Mouse (Mus musculus): ENCODE measurements at regions not wholly inside any gene's neighbourhood (a gene's known extent, or its start where the extent isn't known, plus 50 kb on each side); places are given as distances from the start of the nearest gene placed in this dataset.
A peak's percentile ranks its signal among the peaks of the same experiment; 100 is the strongest.
"Not testable (repeated sequence)": the region's sequence is repeated elsewhere in the genome, so short reads cannot be mapped to it uniquely, and the experiment has no call there.

DNA sequence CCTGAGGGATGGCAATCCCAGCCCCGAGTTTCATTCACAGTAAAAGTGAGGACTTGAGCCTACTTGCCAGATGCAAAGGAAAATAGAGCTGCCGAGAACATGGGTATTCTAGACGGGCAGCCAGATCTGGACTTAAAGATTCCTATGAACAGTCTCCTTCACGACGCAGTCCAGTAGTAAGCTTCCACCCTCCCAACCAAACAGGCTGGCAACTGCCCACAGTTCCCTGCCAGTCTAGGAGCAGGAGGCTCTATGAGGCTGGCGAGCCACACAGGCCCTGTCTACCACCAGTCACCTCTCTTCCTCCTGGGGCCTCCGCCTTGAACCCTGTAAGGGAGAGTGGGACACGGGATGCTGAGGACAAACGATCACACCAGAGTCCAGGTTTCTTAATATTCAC lies 153.5 kb upstream of the Snrpn start:
- DNase-seq (ENCODE audit: low read depth, low spot score), result no peak

GRCm38 (mm10) chr7:60244187-60244866 lies 104.3 kb upstream of the Snrpn start:
- DNase-seq (ENCODE audit: low read depth, low spot score), result peak; percentile 5

DNA sequence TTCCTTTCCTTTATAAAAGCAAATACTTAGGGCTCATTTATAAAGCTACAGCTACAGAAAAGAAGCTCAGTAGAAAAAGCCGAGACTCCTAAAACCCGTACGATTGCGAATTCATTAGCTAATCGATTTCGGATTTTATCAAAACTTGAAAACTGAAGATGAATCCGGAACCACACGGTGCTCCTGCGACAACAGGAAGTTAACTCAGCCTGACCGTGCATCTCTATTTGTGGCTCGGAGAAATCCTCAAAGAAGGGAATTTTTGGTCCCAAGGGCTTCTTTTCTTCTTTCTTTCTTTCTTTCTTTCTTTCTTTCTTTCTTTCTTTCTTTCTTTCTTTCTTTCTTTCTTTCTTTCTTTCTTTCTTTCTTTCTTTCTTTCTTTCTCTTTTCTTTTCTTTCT lies 103.7 kb upstream of the Snrpn start:
- peak; percentile 0 for DNase-seq (ENCODE audit: low read depth, low spot score)

GRCm38 (mm10) chr7:60238595-60239195 lies 98.7 kb upstream of the Snrpn start:
- not testable (repeated sequence) for DNase-seq (ENCODE audit: low read depth, low spot score)

DNA sequence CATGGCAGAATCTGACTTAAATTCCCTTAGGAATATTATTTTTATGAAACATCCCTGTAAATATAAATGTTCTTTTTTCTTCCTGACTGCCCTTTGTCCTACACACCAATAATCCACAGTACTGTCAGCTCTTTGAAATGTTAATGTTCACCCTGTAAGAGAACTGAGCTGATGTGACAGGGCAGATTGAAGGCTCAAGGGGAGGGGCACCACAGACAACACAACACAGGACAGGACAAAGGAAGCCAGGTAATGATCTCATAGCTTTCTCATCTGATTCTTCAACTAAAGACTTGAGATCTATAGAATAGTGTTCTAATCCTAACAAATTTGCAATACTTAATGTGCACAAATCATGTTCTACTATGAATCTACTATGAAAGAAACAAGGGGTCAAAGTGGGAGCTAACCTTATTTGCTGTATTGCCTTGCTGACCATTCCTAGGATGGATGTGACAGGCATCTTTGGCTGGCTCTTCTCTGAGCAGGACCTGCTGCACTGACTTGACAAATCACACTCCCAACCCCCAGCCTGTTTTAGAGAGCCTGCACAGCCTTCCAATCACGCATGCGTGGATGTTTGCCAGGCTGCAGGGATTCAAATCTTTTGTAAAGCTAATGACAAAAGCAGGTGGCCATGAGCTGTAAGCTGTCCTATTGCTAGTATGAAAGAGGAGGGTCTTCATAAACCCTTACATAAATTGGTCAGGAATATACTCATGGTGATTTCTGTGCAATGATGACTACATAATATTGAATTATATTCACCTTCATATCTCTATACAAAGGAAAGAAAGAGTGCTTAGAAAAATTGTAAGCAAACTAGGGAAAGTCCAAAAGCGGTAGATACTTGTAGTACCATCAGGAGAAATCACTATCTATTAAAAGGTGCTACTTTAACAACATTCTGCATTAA lies 76.6 kb upstream of the Snrpn start:
- DNase-seq (ENCODE audit: low read depth, low spot score), result not testable (repeated sequence)

All from skeletal muscle tissue, adult 2 months (tissue).